Mouse (Mus musculus): Measurements from ENCODE around the gene Gm45837. TPM values are rescaled to one million over a fixed set of nuclear protein-coding genes. Genes with fewer than 3 reads are reported as not detected.
A peak's percentile ranks its signal among the peaks of the same experiment; 100 is the strongest.

Gm45837 gene
- polyA plus RNA-seq, 1 experiment, result not detected

DNA sequence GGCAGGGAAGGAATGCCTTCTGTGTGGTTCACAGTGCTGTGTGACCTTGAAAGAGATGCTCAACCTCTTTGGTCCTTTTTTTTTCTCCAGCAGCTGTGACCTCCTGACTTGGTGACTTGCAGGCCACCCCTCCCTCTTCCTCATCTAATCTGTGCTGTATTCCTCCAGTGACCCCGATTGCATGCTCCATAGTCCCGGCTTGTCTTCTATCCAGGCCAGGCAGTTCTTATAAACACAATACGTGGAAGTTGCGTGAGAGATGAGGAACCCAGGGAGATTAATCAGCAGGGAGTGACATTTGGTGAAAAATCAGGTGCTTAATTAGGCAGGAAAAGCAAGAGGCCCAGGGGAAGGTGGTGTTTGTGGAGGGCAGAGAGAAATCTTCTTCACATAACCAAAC is 80.3 kb downstream of the Gm45837 start:
- WGBS, result 32% methylated on average over 4 of the region's 4 CpGs
- DNase-seq, result peak; percentile 77
- Histone ChIP-seq H3K27me3 (replicated peaks; ENCODE audit: control insufficient read depth, insufficient read depth, low read length) (no peaks in the 10 kb centered on the region), H3K4me1 (ENCODE audit: control insufficient read depth, insufficient read depth, low read length) (no peaks in the 10 kb centered on the region), H3K36me3 (ENCODE audit: control insufficient read depth, insufficient read depth, low read length) (no peaks in the 10 kb centered on the region), H3K4me3 (ENCODE audit: insufficient read depth, low read depth, low read length) (no peak overlapping the region), H3K27ac (ENCODE audit: insufficient read depth, low read depth, low read length) (no peak overlapping the region)
- no peak for TF ChIP-seq POLR2A (IDR thresholded peaks at IDR 0.05; ENCODE audit: low read depth, low read length)
- no peak for TF ChIP-seq CTCF (conservative IDR thresholded peaks at IDR 0.05; ENCODE audit: insufficient read depth, insufficient read length, low read depth, low read length)

DNA sequence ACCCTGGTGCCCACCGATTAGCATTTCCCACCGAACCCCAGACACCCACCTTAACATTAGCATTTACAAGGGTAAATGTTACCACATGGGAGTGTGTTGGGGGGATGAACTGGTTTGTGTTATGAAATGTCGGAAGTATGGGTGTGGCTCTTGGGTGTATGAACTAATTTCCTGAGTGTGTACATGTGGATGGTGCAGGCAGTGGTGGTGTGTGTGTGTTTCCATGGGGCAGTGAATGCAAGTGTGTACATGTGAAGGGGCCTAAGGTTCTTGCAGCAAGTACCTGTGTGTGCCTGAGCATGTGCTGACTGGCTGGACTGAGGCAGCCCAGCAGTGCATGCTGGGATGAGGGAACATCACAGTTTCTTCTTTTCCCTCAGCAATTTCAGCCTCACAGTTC is 87.7 kb downstream of the Gm45837 start:
- no peaks in the 10 kb centered on the region for H3K4me1 ChIP-seq (ENCODE audit: control insufficient read depth, insufficient read depth, low read length)
- 85% methylated on average over 3 of the region's 3 CpGs for WGBS
- H3K4me3 ChIP-seq (ENCODE audit: insufficient read depth, low read depth, low read length), result no peak overlapping the region
- no peak for DNase-seq
- TF ChIP-seq CTCF (conservative IDR thresholded peaks at IDR 0.05; ENCODE audit: insufficient read depth, insufficient read length, low read depth, low read length) (no peak), POLR2A (IDR thresholded peaks at IDR 0.05; ENCODE audit: low read depth, low read length) (no peak)
- no peaks in the 10 kb centered on the region for H3K27me3 ChIP-seq (replicated peaks; ENCODE audit: control insufficient read depth, insufficient read depth, low read length)
- H3K36me3 ChIP-seq (ENCODE audit: control insufficient read depth, insufficient read depth, low read length), result no peaks in the 10 kb centered on the region
- no peak overlapping the region for H3K27ac ChIP-seq (ENCODE audit: insufficient read depth, low read depth, low read length)

DNA sequence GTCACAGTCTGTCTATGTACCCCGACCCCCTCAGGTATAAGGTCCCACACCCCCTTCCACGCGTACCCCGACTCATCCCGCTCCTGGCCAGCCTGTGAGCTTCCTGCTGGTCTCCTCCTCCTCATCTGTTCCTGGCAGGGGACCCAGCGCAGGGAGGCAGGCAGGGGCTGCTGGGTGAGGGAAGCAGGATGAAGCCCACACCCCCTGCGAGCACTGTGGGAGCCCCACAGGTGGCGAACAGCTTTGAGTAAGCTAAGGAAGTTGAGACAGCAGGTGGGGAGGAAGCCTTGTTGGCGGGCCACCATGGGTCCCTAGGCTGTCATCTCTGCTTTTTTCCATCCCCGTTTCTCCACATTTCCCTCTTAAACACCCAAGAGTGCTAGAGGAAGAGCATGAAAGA is 88.6 kb downstream of the Gm45837 start:
- Histone ChIP-seq H3K4me3 (ENCODE audit: insufficient read depth, low read depth, low read length) (no peak overlapping the region), H3K36me3 (ENCODE audit: control insufficient read depth, insufficient read depth, low read length) (no peaks in the 10 kb centered on the region), H3K27ac (ENCODE audit: insufficient read depth, low read depth, low read length) (no peak overlapping the region), H3K27me3 (replicated peaks; ENCODE audit: control insufficient read depth, insufficient read depth, low read length) (no peaks in the 10 kb centered on the region), H3K4me1 (ENCODE audit: control insufficient read depth, insufficient read depth, low read length) (no peaks in the 10 kb centered on the region)
- DNase-seq, result no peak
- TF ChIP-seq CTCF (conservative IDR thresholded peaks at IDR 0.05; ENCODE audit: insufficient read depth, insufficient read length, low read depth, low read length) (no peak), POLR2A (IDR thresholded peaks at IDR 0.05; ENCODE audit: low read depth, low read length) (no peak)
- WGBS, result 72% methylated on average over 10 of the region's 10 CpGs

- no peak overlapping the region for H3K27ac ChIP-seq (ENCODE audit: insufficient read depth, low read depth, low read length)
- no peak overlapping the region for H3K4me3 ChIP-seq (ENCODE audit: insufficient read depth, low read depth, low read length)
- H3K36me3 ChIP-seq (ENCODE audit: control insufficient read depth, insufficient read depth, low read length), result no peaks in the 10 kb centered on the region
- no peaks in the 10 kb centered on the region for H3K4me1 ChIP-seq (ENCODE audit: control insufficient read depth, insufficient read depth, low read length)
- H3K27me3 ChIP-seq (replicated peaks; ENCODE audit: control insufficient read depth, insufficient read depth, low read length), result no peaks in the 10 kb centered on the region
- no peak for DNase-seq
- WGBS, result 65% methylated on average over 9 of the region's 9 CpGs
- TF ChIP-seq CTCF (conservative IDR thresholded peaks at IDR 0.05; ENCODE audit: insufficient read depth, insufficient read length, low read depth, low read length) (no peak), POLR2A (IDR thresholded peaks at IDR 0.05; ENCODE audit: low read depth, low read length) (no peak)
Measured at GRCm38 (mm10) chr7:101499701-101500100, 89.0 kb downstream of the Gm45837 start.

GRCm38 (mm10) chr7:101501236-101501635 is 90.5 kb downstream of the Gm45837 start:
- Histone ChIP-seq H3K36me3 (ENCODE audit: control insufficient read depth, insufficient read depth, low read length) (no peaks in the 10 kb centered on the region), H3K27me3 (replicated peaks; ENCODE audit: control insufficient read depth, insufficient read depth, low read length) (no peaks in the 10 kb centered on the region), H3K27ac (ENCODE audit: insufficient read depth, low read depth, low read length) (no peak overlapping the region), H3K4me1 (ENCODE audit: control insufficient read depth, insufficient read depth, low read length) (no peaks in the 10 kb centered on the region), H3K4me3 (ENCODE audit: insufficient read depth, low read depth, low read length) (no peak overlapping the region)
- 85% methylated on average over 6 of the region's 6 CpGs for WGBS
- DNase-seq, result no peak
- TF ChIP-seq CTCF (conservative IDR thresholded peaks at IDR 0.05; ENCODE audit: insufficient read depth, insufficient read length, low read depth, low read length) (no peak), POLR2A (IDR thresholded peaks at IDR 0.05; ENCODE audit: low read depth, low read length) (no peak)

DNA sequence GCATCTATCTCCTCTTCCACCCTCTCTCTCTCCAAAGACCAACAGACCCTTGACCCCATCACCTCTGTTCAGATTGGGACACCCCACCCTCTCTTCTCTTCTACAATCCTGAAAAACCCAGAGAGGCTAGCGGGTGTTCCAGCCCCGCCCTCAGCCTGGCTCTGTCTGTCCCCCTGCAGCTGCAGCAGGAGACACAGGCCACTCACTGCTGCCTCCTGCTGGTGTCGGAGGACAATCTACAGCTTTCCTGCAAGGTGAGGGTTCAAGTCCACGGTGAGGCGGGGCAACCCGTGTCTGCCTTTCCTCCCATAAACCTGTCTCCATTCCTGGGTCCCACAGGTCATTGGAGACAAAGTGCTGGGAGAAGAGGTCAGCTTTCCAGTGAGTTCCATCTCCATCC is 91.0 kb downstream of the Gm45837 start:
- no peaks in the 10 kb centered on the region for H3K27me3 ChIP-seq (replicated peaks; ENCODE audit: control insufficient read depth, insufficient read depth, low read length)
- no peak overlapping the region for H3K4me3 ChIP-seq (ENCODE audit: insufficient read depth, low read depth, low read length)
- H3K36me3 ChIP-seq (ENCODE audit: control insufficient read depth, insufficient read depth, low read length), result no peaks in the 10 kb centered on the region
- H3K27ac ChIP-seq (ENCODE audit: insufficient read depth, low read depth, low read length), result no peak overlapping the region
- WGBS, result 71% methylated on average over 6 of the region's 6 CpGs
- TF ChIP-seq POLR2A (IDR thresholded peaks at IDR 0.05; ENCODE audit: low read depth, low read length) (no peak), CTCF (conservative IDR thresholded peaks at IDR 0.05; ENCODE audit: insufficient read depth, insufficient read length, low read depth, low read length) (peak; percentile 28)
- DNase-seq, result peak; percentile 21
- H3K4me1 ChIP-seq (ENCODE audit: control insufficient read depth, insufficient read depth, low read length), result no peaks in the 10 kb centered on the region

DNA sequence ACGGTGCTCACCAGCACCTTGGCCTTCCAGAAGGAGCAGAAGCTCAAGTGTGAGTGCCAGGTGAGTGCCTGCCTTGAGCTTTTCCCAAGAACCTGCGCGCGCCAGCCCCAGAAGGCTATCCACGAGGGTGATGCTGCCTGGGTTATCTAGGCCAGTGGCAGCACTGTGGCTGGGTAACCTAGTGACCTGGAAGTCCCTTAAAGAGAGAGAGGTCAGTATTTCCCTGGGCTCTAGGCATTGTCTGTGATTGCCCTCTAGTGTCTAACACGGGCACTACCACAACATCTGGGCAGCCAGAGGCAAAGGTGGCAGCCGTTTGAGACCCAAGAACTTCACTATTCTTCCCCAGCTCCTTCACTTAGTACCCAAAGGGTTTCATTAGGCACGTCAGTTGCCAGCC is 92.7 kb downstream of the Gm45837 start:
- Histone ChIP-seq H3K36me3 (ENCODE audit: control insufficient read depth, insufficient read depth, low read length) (no peaks in the 10 kb centered on the region), H3K27ac (ENCODE audit: insufficient read depth, low read depth, low read length) (no peak overlapping the region), H3K4me1 (ENCODE audit: control insufficient read depth, insufficient read depth, low read length) (no peaks in the 10 kb centered on the region), H3K4me3 (ENCODE audit: insufficient read depth, low read depth, low read length) (no peak overlapping the region), H3K27me3 (replicated peaks; ENCODE audit: control insufficient read depth, insufficient read depth, low read length) (no peaks in the 10 kb centered on the region)
- DNase-seq, result peak; percentile 75
- WGBS, result 27% methylated on average over 8 of the region's 8 CpGs
- TF ChIP-seq POLR2A (IDR thresholded peaks at IDR 0.05; ENCODE audit: low read depth, low read length), result no peak
- peak; percentile 92 for TF ChIP-seq CTCF (conservative IDR thresholded peaks at IDR 0.05; ENCODE audit: insufficient read depth, insufficient read length, low read depth, low read length)

- no peaks in the 10 kb centered on the region for H3K4me1 ChIP-seq (ENCODE audit: control insufficient read depth, insufficient read depth, low read length)
- DNase-seq, result no peak
- WGBS, result 43% methylated on average over 7 of the region's 7 CpGs
- no peak overlapping the region for H3K27ac ChIP-seq (ENCODE audit: insufficient read depth, low read depth, low read length)
- no peaks in the 10 kb centered on the region for H3K27me3 ChIP-seq (replicated peaks; ENCODE audit: control insufficient read depth, insufficient read depth, low read length)
- no peaks in the 10 kb centered on the region for H3K36me3 ChIP-seq (ENCODE audit: control insufficient read depth, insufficient read depth, low read length)
- TF ChIP-seq CTCF (conservative IDR thresholded peaks at IDR 0.05; ENCODE audit: insufficient read depth, insufficient read length, low read depth, low read length) (no peak), POLR2A (IDR thresholded peaks at IDR 0.05; ENCODE audit: low read depth, low read length) (no peak)
- no peak overlapping the region for H3K4me3 ChIP-seq (ENCODE audit: insufficient read depth, low read depth, low read length)
Measured at GRCm38 (mm10) chr7:101503803-101504202, 93.1 kb downstream of the Gm45837 start.

All from kidney, adult 2 months (tissue).